Mouse (Mus musculus) neural tube, embryonic 14.5 days (tissue): Measurements from ENCODE around the gene Gm10310. TPM values are rescaled to one million over a fixed set of nuclear protein-coding genes. Genes with fewer than 3 reads are reported as not detected.
"Not testable (repeated sequence)": the region's sequence is repeated elsewhere in the genome, so short reads cannot be mapped to it uniquely, and the experiment has no call there.

Experiments
- ATAC-seq: fragments of 200-750 bp; cut with Nextera tagmentation; 2 replicates; pipeline ENCODE4 v1.8.0; 2017; ENCODE audit warnings: low read depth, mild to moderate bottlenecking, moderate TSS enrichment, moderate library complexity
- H3K27ac ChIP-seq: fragments of 300-500 bp; sonication (generic); 2 replicates; pipeline ENCODE4 v1.5.1; 2014; ENCODE audit warnings: low read depth, mild to moderate bottlenecking, control low read depth, low read length, moderate library complexity, mixed read lengths
- H3K27me3 ChIP-seq: fragments of 300-500 bp; sonication (generic); 2 replicates; pipeline ENCODE4 v1.6.1; 2014; ENCODE audit warnings: low read length; ENCODE audit not compliant: control insufficient read depth, insufficient read depth
- H3K36me3 ChIP-seq: fragments of 300-500 bp; sonication (generic); 2 replicates; pipeline ENCODE4 v1.6.1; 2014; ENCODE audit warnings: low read length, mixed read lengths; ENCODE audit not compliant: control insufficient read depth, insufficient read depth
- H3K4me1 ChIP-seq: fragments of 300-500 bp; sonication (generic); 2 replicates; pipeline ENCODE4 v1.6.1; 2014; ENCODE audit warnings: low read length; ENCODE audit not compliant: control insufficient read depth, insufficient read depth
- H3K4me2 ChIP-seq: fragments of 300-500 bp; sonication (generic); 2 replicates; pipeline ENCODE4 v1.6.1; 2014; ENCODE audit warnings: mild to moderate bottlenecking, low read depth, low read length, control low read depth
- H3K4me3 ChIP-seq: fragments of 300-500 bp; sonication (generic); 2 replicates; pipeline ENCODE4 v1.5.1; 2014; ENCODE audit warnings: low read depth, low read length, control low read depth, mixed read lengths
- H3K9ac ChIP-seq: fragments of 300-500 bp; sonication (generic); replicated peaks from 2 replicates; pipeline ENCODE4 v1.6.1; 2014; ENCODE audit warnings: low read depth, mild to moderate bottlenecking, control low read depth, low read length, mixed read lengths
- H3K9me3 ChIP-seq: fragments of 300-500 bp; sonication (generic); 2 replicates; pipeline ENCODE4 v1.6.1; 2016; ENCODE audit warnings: low read length; ENCODE audit not compliant: control insufficient read depth
- WGBS: fragments of 180-500 bp; shearing (Covaris S2); extraction: QIAGEN DNeasy Blood & Tissue Kit; methylation state at CpG from one replicate; pipeline ENCODE4 v1.1.7; 2014; 5-methylcytosine and 5-hydroxymethylcytosine counted together
- polyA plus RNA-seq: library from polyadenylated mRNA; unstranded; fragments of >200 nt; fragmentation: Nextera tagmentation; extraction: Ambion mirVana; gene quantifications from 2 replicates; pipeline ENCODE4 v1.2.1, GENCODE M21; 2014

Gm10310 gene
- polyA plus RNA-seq, 1 experiment from 2014 or later = not detected

- H3K9me3 ChIP-seq, H3K27ac ChIP-seq, H3K27me3 ChIP-seq, H3K4me2 ChIP-seq, ATAC-seq, H3K9ac ChIP-seq, H3K4me3 ChIP-seq, H3K36me3 ChIP-seq, H3K4me1 ChIP-seq: not testable (repeated sequence)
- WGBS = 93% methylated on average over 2 of the region's 3 CpGs
Observed at GRCm38 (mm10) chr10:129966232-129966631, 18.6 kb downstream of the Gm10310 start.

GRCm38 (mm10) chr10:129949000-129949399 is 35.9 kb downstream of the Gm10310 start, which contains the start of gene Olfr818:
TSS of gene Olfr818 (minus strand) at chr10:129949100.
- ATAC-seq = no peak
- no peaks in the 10 kb centered on the region for H3K36me3 ChIP-seq
- no peak within 1 kb of the TSS for H3K27ac ChIP-seq
- no peaks in the 10 kb centered on the region for H3K4me1 ChIP-seq
- no peaks in the 10 kb centered on the region for H3K9me3 ChIP-seq
- H3K4me3 ChIP-seq = no peak within 1 kb of the TSS
- H3K4me2 ChIP-seq = no peak within 1 kb of the TSS
- WGBS = 90% methylated on average over 2 of the region's 2 CpGs
- no peak within 1 kb of the TSS for H3K9ac ChIP-seq
- H3K27me3 ChIP-seq = no peaks in the 10 kb centered on the region

Other genes with a start within 250 kb of the Gm10310 start
- not detected in 2 replicates for gene Olfr806, start 243.1 kb downstream of the Gm10310 start, polyA plus RNA-seq
- not detected in 2 replicates for gene Olfr807, start 227.3 kb downstream of the Gm10310 start, polyA plus RNA-seq
- not detected in 2 replicates for gene Olfr808, start 219.6 kb downstream of the Gm10310 start, polyA plus RNA-seq
- not detected in 2 replicates for gene Olfr809, start 210.4 kb downstream of the Gm10310 start, polyA plus RNA-seq
- gene Olfr810, start 190.1 kb downstream of the Gm10310 start, polyA plus RNA-seq = not detected in 2 replicates
- gene Olfr811, start 180.7 kb downstream of the Gm10310 start, polyA plus RNA-seq = not detected in 2 replicates
- gene Olfr812, start 139.0 kb downstream of the Gm10310 start, polyA plus RNA-seq = not detected in 2 replicates
- not detected in 2 replicates for gene Olfr813, start 129.7 kb downstream of the Gm10310 start, polyA plus RNA-seq
- gene Olfr814, start 105.2 kb downstream of the Gm10310 start, polyA plus RNA-seq = not detected in 2 replicates
- not detected in 2 replicates for gene Olfr815, start 79.2 kb downstream of the Gm10310 start, polyA plus RNA-seq
- gene Olfr816, start 69.5 kb downstream of the Gm10310 start, polyA plus RNA-seq = not detected in 2 replicates
- not detected in 2 replicates for gene Olfr818, start 36.0 kb downstream of the Gm10310 start, polyA plus RNA-seq
- gene Olfr819, start 17.8 kb downstream of the Gm10310 start, polyA plus RNA-seq = not detected in 2 replicates
- gene Olfr247, start 8.9 kb downstream of the Gm10310 start, polyA plus RNA-seq = not detected in 2 replicates
- gene Olfr820, start 27.6 kb upstream of the Gm10310 start, polyA plus RNA-seq = not detected in 2 replicates
- not detected in 2 replicates for gene Olfr821, start 45.3 kb upstream of the Gm10310 start, polyA plus RNA-seq
- not detected in 2 replicates for gene Olfr822, start 86.1 kb upstream of the Gm10310 start, polyA plus RNA-seq
- gene Olfr823, start 130.3 kb upstream of the Gm10310 start, polyA plus RNA-seq = not detected in 2 replicates
- gene Olfr824, start 144.9 kb upstream of the Gm10310 start, polyA plus RNA-seq = not detected in 2 replicates
- not detected in 2 replicates for gene Olfr825, start 181.7 kb upstream of the Gm10310 start, polyA plus RNA-seq
- not detected in 2 replicates for gene Olfr826, start 199.1 kb upstream of the Gm10310 start, polyA plus RNA-seq
- gene Olfr827, start 229.3 kb upstream of the Gm10310 start, polyA plus RNA-seq = not detected in 2 replicates